Mouse (Mus musculus): ENCODE measurements at regions not wholly inside any gene's neighbourhood (a gene's known extent, or its start where the extent isn't known, plus 50 kb on each side); places are given as distances from the start of the nearest gene placed in this dataset.

GRCm38 (mm10) chr17:73009962-73010361 is 91.9 kb downstream of the Lbh start:
- TF ChIP-seq EP300 (IDR thresholded peaks at IDR 0.05; ENCODE audit: insufficient read depth, low read depth, low read length), result no peak
- no peak for TF ChIP-seq CTCF (IDR thresholded peaks at IDR 0.05; ENCODE audit: low read depth, low read length)
